Mouse (Mus musculus): ENCODE data around the gene Tmem159. TPM values are rescaled to one million over a fixed set of nuclear protein-coding genes. Genes with fewer than 3 reads are reported as not detected.

The Tmem159 gene
- polyA plus RNA-seq, 1 experiment from 2014 or later, result 23.3 TPM

DNA sequence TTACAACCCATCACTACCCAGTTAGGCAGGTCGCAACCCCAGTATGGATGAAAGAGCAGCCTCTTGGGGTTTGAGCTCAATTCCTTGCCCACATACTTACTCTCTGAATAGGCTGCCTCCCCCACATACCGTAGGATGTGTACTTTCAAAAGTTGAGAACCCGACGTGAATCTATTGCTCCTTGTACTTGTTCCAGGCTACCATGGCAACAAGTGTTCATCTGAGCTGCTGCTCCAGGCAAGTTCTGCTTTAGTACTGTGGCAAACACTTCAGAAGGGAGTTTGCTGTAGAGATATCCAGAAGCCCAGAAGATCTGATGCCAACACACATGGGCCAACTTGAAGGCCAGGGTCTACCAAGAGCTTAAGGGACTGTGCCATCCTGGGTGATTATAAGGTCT lies 26.8 kb downstream of the Tmem159 start:
- Histone ChIP-seq H3K36me3 (no peaks in the 10 kb centered on the region), H3K4me2 (no peak overlapping the region), H3K27ac (no peak overlapping the region), H3K4me3 (replicated peaks) (no peak overlapping the region), H3K9me3 (no peaks in the 10 kb centered on the region), H3K9ac (replicated peaks) (no peak overlapping the region), H3K4me1 (replicated peaks) (peaks cover 35% of the 10 kb centered on the region), H3K27me3 (no peaks in the 10 kb centered on the region)
- ATAC-seq (ENCODE audit: insufficient number of reproducible peaks, insufficient read depth, low FRiP score, low TSS enrichment, low read depth), result no peak
- WGBS, result 83% methylated on average over 4 of the region's 4 CpGs

DNA sequence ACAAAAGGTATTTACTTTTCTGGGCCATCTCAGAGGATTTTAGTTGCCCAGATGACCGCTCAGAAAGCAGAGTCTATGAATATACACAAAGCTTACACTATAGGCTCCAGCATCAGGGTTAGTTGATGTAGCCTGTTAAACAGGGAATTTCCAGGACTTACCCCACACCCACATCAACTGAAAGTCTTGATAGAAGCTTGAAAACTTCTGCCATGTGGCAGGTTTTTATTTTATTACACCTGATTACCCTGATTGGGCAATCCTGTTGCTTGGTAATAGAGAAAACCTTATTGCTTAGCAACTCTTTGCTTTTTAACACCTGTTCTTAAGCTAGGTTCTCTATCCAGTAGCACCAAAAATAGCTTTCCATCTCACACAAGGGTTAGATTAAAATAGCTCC lies 40.6 kb downstream of the Tmem159 start:
- no peaks in the 10 kb centered on the region for H3K9me3 ChIP-seq
- no peaks in the 10 kb centered on the region for H3K4me1 ChIP-seq (replicated peaks)
- no peaks in the 10 kb centered on the region for H3K36me3 ChIP-seq
- WGBS, result 84% methylated on average over 1 of the region's 1 CpGs
- no peak overlapping the region for H3K9ac ChIP-seq (replicated peaks)
- no peak overlapping the region for H3K4me3 ChIP-seq (replicated peaks)
- no peak overlapping the region for H3K27ac ChIP-seq
- no peak for ATAC-seq (ENCODE audit: insufficient number of reproducible peaks, insufficient read depth, low FRiP score, low TSS enrichment, low read depth)
- no peaks in the 10 kb centered on the region for H3K27me3 ChIP-seq
- no peak overlapping the region for H3K4me2 ChIP-seq

GRCm38 (mm10) chr7:120145191-120145590 lies 43.0 kb downstream of the Tmem159 start, which contains the start of gene Zp2:
Gene Zp2, minus strand, starts transcription at chr7:120145291.
- Histone ChIP-seq H3K9ac (replicated peaks) (no peak within 1 kb of the TSS), H3K4me2 (no peak within 1 kb of the TSS), H3K36me3 (no peaks in the 10 kb centered on the region), H3K27me3 (no peaks in the 10 kb centered on the region), H3K27ac (no peak within 1 kb of the TSS), H3K4me1 (replicated peaks) (no peaks in the 10 kb centered on the region), H3K4me3 (replicated peaks) (no peak within 1 kb of the TSS), H3K9me3 (no peaks in the 10 kb centered on the region)
- 66% methylated on average over 9 of the region's 9 CpGs for WGBS
- ATAC-seq (ENCODE audit: insufficient number of reproducible peaks, insufficient read depth, low FRiP score, low TSS enrichment, low read depth), result no peak

- no peak for ATAC-seq (ENCODE audit: insufficient number of reproducible peaks, insufficient read depth, low FRiP score, low TSS enrichment, low read depth)
- whole genome bisulfite sequencing, result 8% methylated on average over 3 of the region's 3 CpGs
- Histone ChIP-seq H3K27ac (no peak overlapping the region), H3K9me3 (no peaks in the 10 kb centered on the region), H3K4me3 (replicated peaks) (no peak overlapping the region), H3K36me3 (no peaks in the 10 kb centered on the region), H3K27me3 (no peaks in the 10 kb centered on the region), H3K4me2 (no peak overlapping the region), H3K4me1 (replicated peaks) (no peaks in the 10 kb centered on the region), H3K9ac (replicated peaks) (no peak overlapping the region)
These were observed 48.1 kb downstream of the Tmem159 start for GRCm38 (mm10) chr7:120150257-120150656.

GRCm38 (mm10) chr7:120150898-120151297 lies 48.7 kb downstream of the Tmem159 start:
- no peaks in the 10 kb centered on the region for H3K27me3 ChIP-seq

DNA sequence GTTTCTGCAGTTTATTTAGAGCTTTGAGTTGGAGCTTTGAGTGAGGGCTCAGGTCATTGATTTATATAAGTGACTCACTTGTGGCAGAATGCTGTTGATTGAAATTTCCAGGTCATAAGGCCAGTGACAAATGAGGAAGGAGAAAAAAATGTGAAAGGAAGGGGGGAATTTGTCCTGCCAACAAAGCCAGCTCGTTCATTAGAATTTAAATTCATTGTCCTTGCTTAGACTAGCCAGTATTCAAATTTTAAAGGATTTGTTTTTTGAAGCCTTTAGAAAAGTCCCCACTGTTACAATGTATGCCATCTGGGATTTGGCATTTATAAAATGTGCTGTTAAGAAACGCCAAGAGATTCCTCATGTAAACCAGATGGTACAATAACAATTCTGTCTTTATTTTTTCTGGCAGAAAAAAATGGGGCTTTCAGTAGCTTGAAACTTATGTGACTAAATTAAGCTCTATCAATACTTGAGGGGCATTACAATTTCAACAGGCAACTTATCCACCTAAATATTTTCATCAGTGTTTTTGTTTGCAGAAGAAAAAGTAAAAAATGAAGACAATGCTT lies 54.8 kb downstream of the Tmem159 start:
- H3K27me3 ChIP-seq, result no peaks in the 10 kb centered on the region

More at GRCm38 (mm10) chr7:120150898-120151297, 48.7 kb downstream of the Tmem159 start:
- no peak overlapping the region for H3K27ac ChIP-seq
- WGBS, result 82% methylated on average over 2 of the region's 2 CpGs
- no peak overlapping the region for H3K4me2 ChIP-seq
- H3K9me3 ChIP-seq, result no peaks in the 10 kb centered on the region
- ATAC-seq (ENCODE audit: insufficient number of reproducible peaks, insufficient read depth, low FRiP score, low TSS enrichment, low read depth), result no peak
- no peaks in the 10 kb centered on the region for H3K36me3 ChIP-seq
- H3K9ac ChIP-seq (replicated peaks), result no peak overlapping the region
- no peaks in the 10 kb centered on the region for H3K4me1 ChIP-seq (replicated peaks)
- no peak overlapping the region for H3K4me3 ChIP-seq (replicated peaks)

GRCm38 (mm10) chr7:120157575-120158061 lies 55.5 kb downstream of the Tmem159 start:
- 21% methylated on average over 5 of the region's 5 CpGs for WGBS
- no peak overlapping the region for H3K4me2 ChIP-seq
- H3K4me1 ChIP-seq (replicated peaks), result peaks cover 12% of the 10 kb centered on the region
- ATAC-seq (ENCODE audit: insufficient number of reproducible peaks, insufficient read depth, low FRiP score, low TSS enrichment, low read depth), result no peak
- no peak overlapping the region for H3K27ac ChIP-seq
- no peak overlapping the region for H3K4me3 ChIP-seq (replicated peaks)
- no peaks in the 10 kb centered on the region for H3K27me3 ChIP-seq
- no peaks in the 10 kb centered on the region for H3K9me3 ChIP-seq
- H3K9ac ChIP-seq (replicated peaks), result no peak overlapping the region
- H3K36me3 ChIP-seq, result no peaks in the 10 kb centered on the region

More for the DNA sequence above, 54.8 kb downstream of the Tmem159 start:
- Histone ChIP-seq H3K4me3 (replicated peaks) (no peak overlapping the region), H3K4me1 (replicated peaks) (peaks cover 12% of the 10 kb centered on the region), H3K9ac (replicated peaks) (no peak overlapping the region), H3K27ac (no peak overlapping the region), H3K36me3 (no peaks in the 10 kb centered on the region), H3K9me3 (no peaks in the 10 kb centered on the region), H3K4me2 (no peak overlapping the region)
- 13% methylated on average over 2 of the region's 2 CpGs for WGBS
- no peak for ATAC-seq (ENCODE audit: insufficient number of reproducible peaks, insufficient read depth, low FRiP score, low TSS enrichment, low read depth)

- Histone ChIP-seq H3K4me1 (replicated peaks) (peaks cover 12% of the 10 kb centered on the region), H3K4me3 (replicated peaks) (no peak overlapping the region), H3K9me3 (no peaks in the 10 kb centered on the region), H3K36me3 (no peaks in the 10 kb centered on the region), H3K27me3 (no peaks in the 10 kb centered on the region), H3K9ac (replicated peaks) (no peak overlapping the region), H3K4me2 (no peak overlapping the region), H3K27ac (no peak overlapping the region)
- 23% methylated on average over 4 of the region's 4 CpGs for WGBS
- ATAC-seq (ENCODE audit: insufficient number of reproducible peaks, insufficient read depth, low FRiP score, low TSS enrichment, low read depth), result no peak
These were observed 56.0 kb downstream of the Tmem159 start for GRCm38 (mm10) chr7:120158121-120158613.

DNA sequence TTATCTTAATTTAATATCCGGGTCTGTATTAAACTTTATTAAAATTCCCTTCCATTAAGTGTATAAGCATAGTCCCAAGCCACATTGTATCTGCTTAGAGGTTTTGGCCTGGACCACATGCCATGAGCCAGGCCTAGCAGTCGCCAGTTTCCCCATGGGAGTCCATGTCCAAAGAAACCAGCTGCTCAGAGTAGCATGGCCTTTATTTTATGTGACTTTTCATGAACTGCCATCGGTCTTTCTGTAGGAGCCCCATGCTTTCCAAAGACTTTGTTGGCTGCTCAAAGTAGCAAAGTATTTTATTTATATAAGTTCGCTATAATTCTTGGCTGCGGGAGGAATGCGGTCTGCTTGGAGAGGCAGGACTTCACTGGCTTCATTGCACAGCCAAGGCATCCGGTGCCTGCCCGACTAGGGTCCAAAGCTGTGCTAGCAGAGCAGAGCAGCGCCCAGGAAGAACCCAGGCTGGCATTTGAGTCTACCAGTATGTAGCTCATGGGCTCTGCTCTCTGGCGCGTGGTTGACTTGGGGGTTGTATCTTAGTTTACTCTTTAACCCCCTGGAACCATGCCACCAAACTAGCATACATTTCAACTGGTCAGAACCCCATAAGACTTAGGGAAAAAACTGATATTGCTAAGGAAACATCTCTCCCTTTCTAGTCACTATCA lies 61.6 kb downstream of the Tmem159 start:
- Histone ChIP-seq H3K4me1 (replicated peaks) (no peaks in the 10 kb centered on the region), H3K9ac (replicated peaks) (no peak overlapping the region), H3K4me3 (replicated peaks) (no peak overlapping the region), H3K9me3 (no peaks in the 10 kb centered on the region), H3K4me2 (no peak overlapping the region), H3K27me3 (no peaks in the 10 kb centered on the region), H3K27ac (no peak overlapping the region), H3K36me3 (no peaks in the 10 kb centered on the region)
- ATAC-seq (ENCODE audit: insufficient number of reproducible peaks, insufficient read depth, low FRiP score, low TSS enrichment, low read depth), result no peak
- 86% methylated on average over 11 of the region's 11 CpGs for WGBS

Data from limb, embryonic 12.5 days (tissue).